Mouse (Mus musculus): ENCODE data around the gene F2. TPM values are rescaled to one million over a fixed set of nuclear protein-coding genes. Genes with fewer than 3 reads are reported as not detected.

The F2 gene
- 0.08 and 0.32 TPM in 2 replicates for polyA plus RNA-seq (2015; fragmentation: Nextera tagmentation; extraction: Ambion mirVana)

DNA sequence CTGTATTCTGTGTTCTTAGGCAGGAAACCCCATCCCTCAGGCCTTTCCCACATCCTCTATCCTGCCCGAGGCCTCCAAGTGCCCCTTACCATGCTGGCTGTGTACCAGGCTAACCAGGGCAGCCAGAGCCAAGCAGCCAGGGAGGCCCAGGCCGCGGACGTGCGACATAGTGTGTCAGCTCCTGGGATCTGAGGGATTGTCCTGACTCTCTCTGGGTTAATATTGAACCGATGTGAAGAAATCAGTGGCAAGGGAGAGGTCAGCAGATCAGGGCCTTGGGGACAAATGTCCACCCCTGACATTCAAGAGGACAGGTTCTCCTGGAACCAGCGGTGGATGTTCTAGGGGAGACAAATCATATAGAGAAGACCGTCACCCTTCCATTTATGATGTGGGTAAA lies at the start of gene F2:
F2 (minus strand) TSS at position 186 of the 400 bp plus-strand sequence.
- Histone ChIP-seq H3K9me3 (ENCODE audit: control insufficient read depth, low read length) (no peaks in the 10 kb centered on the region), H3K9ac (ENCODE audit: low read depth, low read length) (no peak within 1 kb of the TSS; the same call in 1 of the 2 replicates), H3K4me3 (ENCODE audit: low read length) (no peak within 1 kb of the TSS), H3K27me3 (replicated peaks; ENCODE audit: control insufficient read depth, insufficient read depth, low read length) (no peaks in the 10 kb centered on the region), H3K36me3 (ENCODE audit: control insufficient read depth, insufficient read depth, low read length) (no peaks in the 10 kb centered on the region), H3K27ac (ENCODE audit: low read depth, low read length) (no peak within 1 kb of the TSS), H3K4me2 (ENCODE audit: low read length) (no peak within 1 kb of the TSS), H3K4me1 (ENCODE audit: control insufficient read depth, insufficient read depth, low read depth, low read length) (no peaks in the 10 kb centered on the region)
- 91% methylated on average over 8 of the region's 8 CpGs for WGBS
- ATAC-seq: no peak

- no peak overlapping the region for H3K27ac ChIP-seq (ENCODE audit: low read depth, low read length)
- H3K4me2 ChIP-seq (ENCODE audit: low read length): no peak overlapping the region
- H3K27me3 ChIP-seq (replicated peaks; ENCODE audit: control insufficient read depth, insufficient read depth, low read length): no peaks in the 10 kb centered on the region
- H3K4me1 ChIP-seq (ENCODE audit: control insufficient read depth, insufficient read depth, low read depth, low read length): no peaks in the 10 kb centered on the region
- 82% methylated on average over 8 of the region's 8 CpGs for WGBS
- peaks cover 13% of the 10 kb centered on the region for H3K36me3 ChIP-seq (ENCODE audit: control insufficient read depth, insufficient read depth, low read length)
- H3K9me3 ChIP-seq (ENCODE audit: control insufficient read depth, low read length): no peaks in the 10 kb centered on the region
- H3K4me3 ChIP-seq (ENCODE audit: low read length): no peak overlapping the region
- ATAC-seq: no peak
- H3K9ac ChIP-seq (ENCODE audit: low read depth, low read length): no peak overlapping the region
Observed at GRCm38 (mm10) chr2:91683919-91684318, 47.7 kb upstream of the F2 start.

GRCm38 (mm10) chr2:91682850-91683249 lies 46.6 kb upstream of the F2 start:
- no peak overlapping the region for H3K4me2 ChIP-seq (ENCODE audit: low read length)
- 55% methylated on average over 4 of the region's 4 CpGs for WGBS
- no peaks in the 10 kb centered on the region for H3K27me3 ChIP-seq (replicated peaks; ENCODE audit: control insufficient read depth, insufficient read depth, low read length)
- no peaks in the 10 kb centered on the region for H3K4me1 ChIP-seq (ENCODE audit: control insufficient read depth, insufficient read depth, low read depth, low read length)
- H3K36me3 ChIP-seq (ENCODE audit: control insufficient read depth, insufficient read depth, low read length): peaks cover 15% of the 10 kb centered on the region
- no peaks in the 10 kb centered on the region for H3K9me3 ChIP-seq (ENCODE audit: control insufficient read depth, low read length)
- H3K4me3 ChIP-seq (ENCODE audit: low read length): no peak overlapping the region
- H3K27ac ChIP-seq (ENCODE audit: low read depth, low read length): no peak overlapping the region
- ATAC-seq: peak; percentile 56; the same call in 1 of the 2 replicates
- no peak overlapping the region for H3K9ac ChIP-seq (ENCODE audit: low read depth, low read length)

- Histone ChIP-seq H3K27ac (ENCODE audit: low read depth, low read length) (no peak overlapping the region), H3K9ac (ENCODE audit: low read depth, low read length) (no peak overlapping the region), H3K4me1 (ENCODE audit: control insufficient read depth, insufficient read depth, low read depth, low read length) (no peaks in the 10 kb centered on the region), H3K27me3 (replicated peaks; ENCODE audit: control insufficient read depth, insufficient read depth, low read length) (no peaks in the 10 kb centered on the region), H3K9me3 (ENCODE audit: control insufficient read depth, low read length) (no peaks in the 10 kb centered on the region), H3K4me3 (ENCODE audit: low read length) (no peak overlapping the region), H3K36me3 (ENCODE audit: control insufficient read depth, insufficient read depth, low read length) (peaks cover 33% of the 10 kb centered on the region), H3K4me2 (ENCODE audit: low read length) (no peak overlapping the region)
- no peak for ATAC-seq
Observed at GRCm38 (mm10) chr2:91676961-91677360, 40.7 kb upstream of the F2 start.

- H3K9me3 ChIP-seq (ENCODE audit: control insufficient read depth, low read length): no peaks in the 10 kb centered on the region
- no peak for ATAC-seq
- no peak overlapping the region for H3K4me3 ChIP-seq (ENCODE audit: low read length)
- H3K27ac ChIP-seq (ENCODE audit: low read depth, low read length): no peak overlapping the region
- 90% methylated on average over 2 of the region's 2 CpGs for WGBS
- H3K27me3 ChIP-seq (replicated peaks; ENCODE audit: control insufficient read depth, insufficient read depth, low read length): no peaks in the 10 kb centered on the region
- no peak overlapping the region for H3K4me2 ChIP-seq (ENCODE audit: low read length)
- peaks cover 33% of the 10 kb centered on the region for H3K36me3 ChIP-seq (ENCODE audit: control insufficient read depth, insufficient read depth, low read length)
- H3K9ac ChIP-seq (ENCODE audit: low read depth, low read length): no peak overlapping the region
- no peaks in the 10 kb centered on the region for H3K4me1 ChIP-seq (ENCODE audit: control insufficient read depth, insufficient read depth, low read depth, low read length)
Observed at GRCm38 (mm10) chr2:91676420-91676819, 40.2 kb upstream of the F2 start.

DNA sequence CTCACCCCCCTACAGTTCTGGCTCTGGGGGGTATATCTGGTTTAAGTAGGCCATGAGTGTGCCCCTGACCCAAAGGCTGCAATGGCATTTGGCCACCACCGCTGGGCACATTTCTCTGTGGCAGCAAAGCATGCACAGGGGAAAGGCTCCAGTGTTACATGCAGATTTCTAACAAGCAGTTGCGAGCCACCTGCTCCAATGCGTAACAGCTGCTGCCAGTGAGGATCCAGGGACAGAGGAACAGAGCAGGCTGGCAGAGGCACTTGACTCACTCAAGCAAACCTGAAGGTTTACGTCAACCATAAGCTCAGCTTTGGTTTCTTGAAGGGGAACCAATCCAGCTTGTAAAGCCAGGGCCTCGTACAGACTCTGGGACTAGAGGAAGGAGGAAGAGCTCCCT lies 38.7 kb upstream of the F2 start:
- 85% methylated on average over 5 of the region's 5 CpGs for WGBS
- ATAC-seq: no peak
- Histone ChIP-seq H3K27me3 (replicated peaks; ENCODE audit: control insufficient read depth, insufficient read depth, low read length) (no peaks in the 10 kb centered on the region), H3K4me3 (ENCODE audit: low read length) (no peak overlapping the region), H3K36me3 (ENCODE audit: control insufficient read depth, insufficient read depth, low read length) (peaks cover 40% of the 10 kb centered on the region), H3K4me2 (ENCODE audit: low read length) (no peak overlapping the region), H3K27ac (ENCODE audit: low read depth, low read length) (no peak overlapping the region), H3K9ac (ENCODE audit: low read depth, low read length) (no peak overlapping the region), H3K9me3 (ENCODE audit: control insufficient read depth, low read length) (no peaks in the 10 kb centered on the region), H3K4me1 (ENCODE audit: control insufficient read depth, insufficient read depth, low read depth, low read length) (no peaks in the 10 kb centered on the region)

DNA sequence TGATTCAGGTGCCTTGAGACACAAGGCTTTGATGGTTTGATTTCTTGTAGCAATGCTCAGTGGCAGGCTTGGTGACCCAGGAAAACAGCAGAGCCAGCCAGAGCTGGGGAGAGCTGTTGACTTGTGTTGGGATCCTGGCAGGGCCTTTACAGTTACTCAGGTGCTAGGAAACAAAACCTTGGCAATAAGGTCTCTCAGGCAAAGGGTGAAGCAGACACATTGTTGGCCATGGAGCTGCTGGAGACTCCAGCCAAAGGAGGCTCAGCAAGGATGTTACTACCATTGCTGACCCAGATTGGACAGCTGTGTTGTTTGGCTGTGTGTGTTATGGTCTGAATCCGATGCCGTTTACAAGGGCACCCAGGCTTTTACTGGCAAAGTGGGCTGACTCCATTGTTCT lies 37.4 kb upstream of the F2 start:
- H3K4me2 ChIP-seq (ENCODE audit: low read length): no peak overlapping the region
- no peaks in the 10 kb centered on the region for H3K27me3 ChIP-seq (replicated peaks; ENCODE audit: control insufficient read depth, insufficient read depth, low read length)
- H3K9ac ChIP-seq (ENCODE audit: low read depth, low read length): no peak overlapping the region
- H3K27ac ChIP-seq (ENCODE audit: low read depth, low read length): no peak overlapping the region
- peaks cover 48% of the 10 kb centered on the region for H3K36me3 ChIP-seq (ENCODE audit: control insufficient read depth, insufficient read depth, low read length)
- no peak for ATAC-seq
- WGBS: 63% methylated on average over 2 of the region's 2 CpGs
- H3K9me3 ChIP-seq (ENCODE audit: control insufficient read depth, low read length): no peaks in the 10 kb centered on the region
- H3K4me3 ChIP-seq (ENCODE audit: low read length): no peak overlapping the region
- no peaks in the 10 kb centered on the region for H3K4me1 ChIP-seq (ENCODE audit: control insufficient read depth, insufficient read depth, low read depth, low read length)

- ATAC-seq: no peak
- H3K9ac ChIP-seq (ENCODE audit: low read depth, low read length): no peak overlapping the region
- no peak overlapping the region for H3K4me2 ChIP-seq (ENCODE audit: low read length)
- 92% methylated on average over 6 of the region's 6 CpGs for WGBS
- peaks cover 44% of the 10 kb centered on the region for H3K36me3 ChIP-seq (ENCODE audit: control insufficient read depth, insufficient read depth, low read length)
- no peak overlapping the region for H3K27ac ChIP-seq (ENCODE audit: low read depth, low read length)
- no peaks in the 10 kb centered on the region for H3K4me1 ChIP-seq (ENCODE audit: control insufficient read depth, insufficient read depth, low read depth, low read length)
- H3K4me3 ChIP-seq (ENCODE audit: low read length): no peak overlapping the region
- H3K27me3 ChIP-seq (replicated peaks; ENCODE audit: control insufficient read depth, insufficient read depth, low read length): no peaks in the 10 kb centered on the region
- no peaks in the 10 kb centered on the region for H3K9me3 ChIP-seq (ENCODE audit: control insufficient read depth, low read length)
Observed at GRCm38 (mm10) chr2:91670038-91670437, 33.8 kb upstream of the F2 start.

DNA sequence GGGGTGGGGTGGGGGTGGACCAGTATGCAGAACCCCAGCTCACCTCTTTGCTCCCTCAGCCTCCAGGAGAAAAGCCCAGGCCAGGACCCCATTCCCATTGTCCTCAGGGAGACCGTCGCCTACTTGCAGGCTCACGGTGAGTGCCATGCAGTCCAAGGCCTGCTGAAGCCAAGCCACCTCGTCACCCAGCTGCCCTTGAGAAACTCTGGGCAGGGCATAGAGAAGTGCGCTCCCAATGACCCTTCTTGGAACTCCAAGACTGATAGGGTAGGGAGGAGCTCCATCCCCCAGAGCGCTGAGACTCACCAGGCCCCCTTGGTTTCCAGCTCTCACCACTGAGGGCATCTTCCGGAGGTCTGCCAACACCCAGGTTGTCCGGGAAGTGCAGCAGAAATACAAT lies 33.1 kb upstream of the F2 start:
- 94% methylated on average over 8 of the region's 8 CpGs for WGBS
- Histone ChIP-seq H3K4me3 (ENCODE audit: low read length) (no peak overlapping the region), H3K4me2 (ENCODE audit: low read length) (no peak overlapping the region), H3K27me3 (replicated peaks; ENCODE audit: control insufficient read depth, insufficient read depth, low read length) (no peaks in the 10 kb centered on the region), H3K9me3 (ENCODE audit: control insufficient read depth, low read length) (no peaks in the 10 kb centered on the region), H3K36me3 (ENCODE audit: control insufficient read depth, insufficient read depth, low read length) (peaks cover 43% of the 10 kb centered on the region), H3K27ac (ENCODE audit: low read depth, low read length) (no peak overlapping the region), H3K9ac (ENCODE audit: low read depth, low read length) (no peak overlapping the region), H3K4me1 (ENCODE audit: control insufficient read depth, insufficient read depth, low read depth, low read length) (no peaks in the 10 kb centered on the region)
- ATAC-seq: no peak

GRCm38 (mm10) chr2:91667747-91668146 lies 31.5 kb upstream of the F2 start:
- H3K9me3 ChIP-seq (ENCODE audit: control insufficient read depth, low read length): no peaks in the 10 kb centered on the region
- no peak; the same call in 1 of the 2 replicates for ATAC-seq
- WGBS: 89% methylated on average over 2 of the region's 2 CpGs
- no peaks in the 10 kb centered on the region for H3K4me1 ChIP-seq (ENCODE audit: control insufficient read depth, insufficient read depth, low read depth, low read length)
- H3K27me3 ChIP-seq (replicated peaks; ENCODE audit: control insufficient read depth, insufficient read depth, low read length): no peaks in the 10 kb centered on the region
- H3K4me2 ChIP-seq (ENCODE audit: low read length): no peak overlapping the region
- no peak overlapping the region for H3K9ac ChIP-seq (ENCODE audit: low read depth, low read length)
- H3K27ac ChIP-seq (ENCODE audit: low read depth, low read length): no peak overlapping the region
- no peak overlapping the region for H3K4me3 ChIP-seq (ENCODE audit: low read length)
- peaks cover 48% of the 10 kb centered on the region for H3K36me3 ChIP-seq (ENCODE audit: control insufficient read depth, insufficient read depth, low read length)
